Mouse (Mus musculus): ENCODE results near the gene Ugt1a8.
"Not testable (repeated sequence)": the region's sequence is repeated elsewhere in the genome, so short reads cannot be mapped to it uniquely, and the experiment has no call there.

Ugt1a8 gene

DNA sequence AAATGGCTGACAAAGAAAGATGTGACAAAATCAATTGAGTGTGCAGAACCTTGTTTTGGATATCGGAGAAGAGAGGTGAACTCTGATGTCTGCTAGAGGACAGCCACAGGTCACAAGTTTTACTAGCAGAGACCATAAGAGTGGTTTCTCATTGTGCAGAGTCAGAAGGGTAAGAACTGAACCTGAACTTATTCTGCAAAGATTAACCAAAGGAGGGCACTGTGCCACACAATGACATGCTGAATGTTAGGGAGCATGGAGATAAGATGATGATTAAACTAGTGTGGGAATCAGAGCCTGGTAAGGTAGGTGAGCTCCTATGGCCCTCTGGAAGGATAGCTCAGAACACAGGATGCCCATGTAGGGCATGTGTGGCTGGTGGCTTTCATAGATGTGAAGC, 108.1 kb downstream of the Ugt1a8 start:
- DNase-seq = no peak

GRCm38 (mm10) chr1:88197443-88197842, 109.8 kb downstream of the Ugt1a8 start:
- no peak for DNase-seq

- DNase-seq = peak; percentile 57
Observed at GRCm38 (mm10) chr1:88199996-88200395, 112.4 kb downstream of the Ugt1a8 start.

DNA sequence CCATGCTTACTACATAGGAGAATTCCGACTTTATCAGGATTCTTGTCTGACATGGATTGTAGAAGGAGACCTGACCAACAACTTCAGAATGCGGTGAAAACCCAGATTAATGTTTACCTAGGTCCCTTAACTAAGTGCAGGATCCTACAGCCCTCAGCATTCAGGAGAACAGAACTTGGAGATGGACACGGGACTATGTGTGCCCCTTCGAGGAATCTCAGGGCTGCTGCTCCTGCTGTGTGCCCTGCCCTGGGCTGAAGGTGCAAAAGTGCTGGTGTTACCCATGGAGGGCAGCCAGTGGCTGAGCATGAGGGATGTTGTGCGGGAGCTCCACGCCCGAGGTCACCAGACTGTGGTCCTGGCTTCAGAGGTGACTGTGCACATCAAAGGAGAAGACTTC, 112.8 kb downstream of the Ugt1a8 start, which contains the start of gene Ugt1a2:
TSS of gene Ugt1a2 (plus strand) at position 146 of the 400 bp plus-strand sequence.
- DNase-seq = no peak

DNA sequence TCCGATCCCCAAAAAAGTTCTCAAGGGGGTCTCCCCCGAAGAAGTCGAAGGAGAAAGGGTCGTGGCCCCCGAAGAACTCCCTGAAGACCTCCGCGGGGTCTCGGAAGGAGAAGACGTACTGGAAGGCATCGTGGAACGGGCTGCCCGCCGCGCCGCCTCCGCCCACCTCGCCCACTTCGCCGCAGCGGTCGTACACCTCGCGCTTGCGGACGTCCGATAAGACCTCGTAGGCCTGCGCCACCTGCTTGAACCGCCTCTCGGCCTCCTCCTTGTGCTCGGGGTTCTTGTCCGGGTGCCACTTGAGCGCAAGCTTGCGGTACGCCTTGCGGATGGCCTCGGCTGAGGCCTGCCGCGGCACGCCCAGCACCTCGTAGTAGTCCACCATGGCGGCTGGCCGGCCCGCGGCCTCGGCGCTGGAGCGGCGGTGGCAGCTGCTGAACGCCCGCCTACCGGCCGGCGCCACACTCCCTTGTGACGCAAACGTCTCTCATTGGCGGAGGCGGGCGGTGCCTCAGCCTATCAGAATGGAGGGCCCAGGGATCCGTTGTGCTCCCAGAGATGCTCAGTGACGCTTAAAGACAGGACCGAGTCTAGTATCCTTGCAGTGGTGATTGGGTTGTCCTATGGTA, 117.8 kb downstream of the Ugt1a8 start, which contains the start of gene Dnajb3:
TSS of gene Dnajb3 (minus strand) at position 489 of the 629 bp plus-strand sequence.
- DNase-seq = peak; percentile 88

GRCm38 (mm10) chr1:88206843-88207479, 119.3 kb downstream of the Ugt1a8 start:
- DNase-seq = no peak

- DNase-seq = no peak
Observed at GRCm38 (mm10) chr1:88211812-88212211, 124.2 kb downstream of the Ugt1a8 start, which contains the start of gene Ugt1a1. Gene Ugt1a1, plus strand, starts transcription at chr1:88211959.

- DNase-seq = no peak
Observed at GRCm38 (mm10) chr1:88212341-88213045, 124.9 kb downstream of the Ugt1a8 start.

- DNase-seq = no peak
Observed at GRCm38 (mm10) chr1:88213061-88213460, 125.4 kb downstream of the Ugt1a8 start.

GRCm38 (mm10) chr1:88213766-88214461, 126.3 kb downstream of the Ugt1a8 start:
- no peak for DNase-seq

GRCm38 (mm10) chr1:88214462-88214952, 126.9 kb downstream of the Ugt1a8 start:
- no peak for DNase-seq

DNA sequence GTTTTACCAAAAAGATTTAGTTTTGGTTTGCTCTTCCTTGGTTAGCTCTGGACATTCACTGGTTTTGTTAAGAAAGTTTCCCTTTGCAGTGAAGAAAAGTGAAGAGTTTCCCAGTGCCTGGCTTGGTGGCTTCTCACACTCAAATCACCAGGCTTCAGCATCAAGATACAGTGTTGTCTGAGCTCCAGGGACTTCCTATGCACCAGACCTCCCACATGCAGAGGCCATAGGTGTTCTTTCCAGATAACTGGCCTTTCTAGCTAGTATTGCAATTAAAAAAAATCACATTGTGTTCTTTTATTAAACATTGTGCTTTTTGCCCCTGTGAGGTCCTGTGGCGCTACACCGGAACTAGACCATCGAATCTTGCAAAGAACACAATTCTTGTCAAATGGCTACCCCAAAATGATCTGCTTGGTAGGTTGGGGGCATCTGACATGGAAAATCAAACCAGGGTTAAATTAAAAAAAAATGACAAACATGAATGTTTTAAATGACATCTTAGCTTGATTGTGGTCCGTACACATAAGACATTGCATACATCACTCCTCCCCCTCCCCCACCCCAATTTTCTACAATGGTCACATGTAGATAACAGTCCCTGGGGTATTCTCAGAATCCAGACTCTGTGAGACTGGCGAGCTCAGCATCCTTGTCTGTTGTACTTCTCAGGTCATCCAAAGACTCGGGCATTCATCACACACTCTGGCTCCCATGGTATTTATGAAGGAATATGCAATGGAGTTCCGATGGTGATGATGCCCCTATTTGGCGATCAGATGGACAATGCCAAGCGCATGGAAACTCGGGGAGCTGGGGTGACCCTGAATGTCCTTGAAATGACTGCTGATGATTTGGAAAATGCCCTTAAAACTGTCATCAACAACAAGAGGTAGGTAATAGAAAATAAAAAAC, 128.1 kb downstream of the Ugt1a8 start:
- no peak for DNase-seq

DNA sequence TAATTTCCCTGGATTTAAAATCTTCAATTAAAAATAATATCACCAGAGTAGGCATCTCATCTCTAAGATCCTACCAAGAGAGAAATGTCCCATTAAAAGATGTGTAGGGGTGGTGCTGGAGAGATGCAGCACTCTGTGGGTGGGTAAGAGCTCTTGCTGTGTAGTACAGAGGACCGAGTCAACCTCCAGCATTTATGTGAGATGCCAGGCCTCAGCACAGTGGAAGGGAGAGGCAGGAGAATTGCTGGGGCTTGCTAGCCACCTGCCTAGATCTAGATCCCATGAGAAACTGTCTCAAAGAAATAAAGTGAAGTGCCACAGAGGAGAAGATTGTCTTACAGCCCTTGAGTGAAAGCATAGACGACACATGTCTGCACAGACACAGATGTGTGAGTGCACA, 128.9 kb downstream of the Ugt1a8 start:
- DNase-seq = no peak

- DNase-seq = no peak
Observed at GRCm38 (mm10) chr1:88217144-88217543, 129.5 kb downstream of the Ugt1a8 start.

DNA sequence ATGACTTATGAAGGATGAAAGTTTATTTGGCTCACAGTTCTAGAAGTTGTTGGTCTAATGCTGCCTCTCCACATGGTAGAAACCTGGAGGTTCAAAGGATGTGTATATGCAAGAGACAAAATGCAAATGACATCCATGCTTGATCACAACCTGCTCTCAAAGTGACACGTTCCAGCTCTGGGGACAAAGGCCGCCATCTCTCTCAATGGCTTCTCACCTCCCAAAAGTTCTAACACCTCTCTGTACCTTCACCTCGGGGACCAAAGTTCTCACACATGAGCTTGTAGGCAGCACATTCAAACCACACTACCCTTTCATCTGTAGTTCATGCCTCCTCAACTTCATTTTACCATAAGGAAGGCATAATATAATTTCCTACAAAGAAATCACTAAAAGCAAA, 130.0 kb downstream of the Ugt1a8 start:
- no peak for DNase-seq

DNA sequence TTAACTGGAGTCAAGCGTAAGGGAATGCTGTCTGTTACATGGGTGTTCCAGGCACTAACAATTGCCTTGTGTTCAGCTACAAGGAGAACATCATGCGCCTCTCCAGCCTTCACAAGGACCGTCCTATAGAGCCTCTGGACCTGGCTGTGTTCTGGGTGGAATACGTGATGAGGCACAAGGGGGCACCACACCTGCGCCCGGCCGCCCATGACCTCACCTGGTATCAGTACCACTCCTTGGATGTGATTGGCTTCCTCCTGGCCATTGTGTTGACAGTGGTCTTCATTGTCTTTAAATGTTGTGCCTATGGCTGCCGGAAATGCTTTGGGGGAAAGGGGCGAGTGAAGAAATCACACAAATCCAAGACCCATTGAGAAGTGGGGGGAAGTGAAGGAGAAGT, 130.4 kb downstream of the Ugt1a8 start:
- DNase-seq = no peak

GRCm38 (mm10) chr1:88218591-88218990, 131.0 kb downstream of the Ugt1a8 start:
- no peak for DNase-seq

GRCm38 (mm10) chr1:88219054-88219453, 131.4 kb downstream of the Ugt1a8 start:
- no peak for DNase-seq

- no peak for DNase-seq
Observed at GRCm38 (mm10) chr1:88220336-88220735, 132.7 kb downstream of the Ugt1a8 start.

- DNase-seq = no peak
Observed at GRCm38 (mm10) chr1:88222216-88222615, 134.6 kb downstream of the Ugt1a8 start.

DNA sequence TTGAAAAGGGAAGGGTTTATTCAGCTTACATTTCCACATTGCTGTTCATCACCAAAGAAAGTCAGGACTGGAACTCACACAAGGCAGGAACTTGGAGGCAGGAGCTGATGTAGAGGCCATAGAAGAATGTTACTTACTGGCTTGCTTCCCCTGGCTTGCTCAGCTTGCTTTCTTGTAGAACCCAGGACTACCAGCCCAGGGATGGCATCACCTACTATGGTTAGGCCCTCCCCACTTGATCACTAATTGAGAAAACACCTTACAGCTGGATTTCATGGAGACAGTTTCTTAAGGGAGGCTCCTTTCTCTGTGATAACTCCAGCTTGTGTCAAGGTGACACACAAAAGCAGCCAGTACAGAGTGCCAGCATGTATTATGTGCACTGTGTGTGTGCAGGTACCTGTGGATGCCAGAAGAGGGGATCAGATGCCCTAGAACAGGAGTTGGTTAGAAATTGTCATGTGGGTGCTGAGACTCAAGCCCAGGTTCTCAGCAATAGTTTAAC, 135.4 kb downstream of the Ugt1a8 start:
- not testable (repeated sequence) for DNase-seq

DNA sequence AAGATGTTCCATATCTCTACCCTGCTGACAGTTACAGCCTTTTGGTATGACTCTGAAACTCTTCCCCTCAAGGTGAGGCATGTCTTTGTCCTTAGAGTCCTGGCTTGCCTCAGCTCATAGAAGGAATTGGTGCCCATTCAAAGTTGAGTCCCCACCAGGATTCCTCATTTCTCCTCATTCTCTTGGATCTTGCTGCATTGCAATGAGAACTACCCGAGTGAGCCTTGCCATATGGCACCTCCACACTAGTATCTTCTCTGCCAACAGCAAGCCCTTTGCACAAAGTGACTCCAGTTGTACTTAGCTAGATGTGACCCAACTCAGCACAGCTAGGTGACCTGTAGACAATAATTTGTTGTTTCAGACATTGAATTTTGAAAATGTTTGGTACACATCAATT, 136.0 kb downstream of the Ugt1a8 start:
- DNase-seq = no peak
